Mouse (Mus musculus) heart, adult 2 months (tissue): ENCODE data around the gene Ccdc151. TPM values are rescaled to one million over a fixed set of nuclear protein-coding genes. Genes with fewer than 3 reads are reported as not detected.

Experiments used
- DNase-seq, 2 experiments: peaks; one replicate each; pipeline ENCODE4 v3.0.0; 2021
- H3K27ac ChIP-seq: fragments of 200-600 bp; 2 replicates; pipeline ENCODE4 v1.8.1; 2022
- H3K27me3 ChIP-seq: fragments of 200-500 bp; 2 replicates; pipeline ENCODE4 v1.6.1; 2012; ENCODE audit warnings: mild to moderate bottlenecking, low read length, inconsistent platforms, mixed read lengths; ENCODE audit not compliant: control insufficient read depth, insufficient read depth
- H3K36me3 ChIP-seq: fragments of 200-500 bp; 2 replicates; pipeline ENCODE4 v1.6.1; 2012; ENCODE audit warnings: low read length, inconsistent platforms; ENCODE audit not compliant: control insufficient read depth, insufficient read depth
- H3K4me1 ChIP-seq: fragments of 200-500 bp; 2 replicates; pipeline ENCODE4 v1.6.1; 2011; ENCODE audit warnings: low read length; ENCODE audit not compliant: control insufficient read depth, insufficient read depth
- H3K4me3 ChIP-seq: fragments of 200-600 bp; 2 replicates; pipeline ENCODE4 v1.8.1; 2022
- H3K79me2 ChIP-seq: fragments of 200-500 bp; replicated peaks from 2 replicates; pipeline ENCODE4 v1.6.1; 2012; ENCODE audit warnings: mild to moderate bottlenecking, inconsistent platforms, low read length, moderate library complexity, mixed read lengths; ENCODE audit not compliant: control insufficient read depth, insufficient read depth
- H3K9ac ChIP-seq: fragments of 200-500 bp; 2 replicates; pipeline ENCODE4 v1.6.1; 2012; ENCODE audit warnings: low read depth, mild to moderate bottlenecking, control low read depth, inconsistent platforms, low read length, mixed read lengths
- CTCF ChIP-seq: fragments of 200-600 bp; IDR thresholded peaks from 2 replicates; pipeline ENCODE4 v1.8.1; 2022; ENCODE audit warnings: antibody characterized with exemption, mild to moderate bottlenecking, moderate library complexity
- EP300 ChIP-seq: fragments of 200-500 bp; IDR thresholded peaks from 2 replicates; pipeline ENCODE4 v1.6.1; 2011; ENCODE audit warnings: low read depth, low read length, control low read depth; ENCODE audit not compliant: insufficient read depth
- POLR2A ChIP-seq: fragments of 200-500 bp; IDR thresholded peaks from 2 replicates; pipeline ENCODE4 v1.6.1; 2011; ENCODE audit warnings: mild to moderate bottlenecking, low read depth, low read length, control low read depth; ENCODE audit not compliant: insufficient read depth
- WGBS: fragments of 180-500 bp; shearing (Covaris S2); methylation state at CpG from one replicate; pipeline ENCODE4 v1.1.7; 2018; 5-methylcytosine and 5-hydroxymethylcytosine counted together
- intact Hi-C: fragments of 180-260 bp; cut with DNase I; formaldehyde crosslinking; loops from one replicate; pipeline ENCODE4 v1.15.1; 2025
- polyA plus RNA-seq: library from polyadenylated mRNA; depleted of rRNA; stranded (reverse); fragments of >200 nt; gene quantifications from 2 replicates; pipeline ENCODE4 v1.2.3, GENCODE M21; 2012
- total RNA-seq, 2 experiments: library from RNA; stranded (reverse); gene quantifications; 2 replicates each; pipeline ENCODE4 v1.2.3; 2021

Gene Ccdc151
- total and polyA plus RNA-seq, 3 experiments, result 0.09 to 0.21 TPM; not detected in 1

DNA sequence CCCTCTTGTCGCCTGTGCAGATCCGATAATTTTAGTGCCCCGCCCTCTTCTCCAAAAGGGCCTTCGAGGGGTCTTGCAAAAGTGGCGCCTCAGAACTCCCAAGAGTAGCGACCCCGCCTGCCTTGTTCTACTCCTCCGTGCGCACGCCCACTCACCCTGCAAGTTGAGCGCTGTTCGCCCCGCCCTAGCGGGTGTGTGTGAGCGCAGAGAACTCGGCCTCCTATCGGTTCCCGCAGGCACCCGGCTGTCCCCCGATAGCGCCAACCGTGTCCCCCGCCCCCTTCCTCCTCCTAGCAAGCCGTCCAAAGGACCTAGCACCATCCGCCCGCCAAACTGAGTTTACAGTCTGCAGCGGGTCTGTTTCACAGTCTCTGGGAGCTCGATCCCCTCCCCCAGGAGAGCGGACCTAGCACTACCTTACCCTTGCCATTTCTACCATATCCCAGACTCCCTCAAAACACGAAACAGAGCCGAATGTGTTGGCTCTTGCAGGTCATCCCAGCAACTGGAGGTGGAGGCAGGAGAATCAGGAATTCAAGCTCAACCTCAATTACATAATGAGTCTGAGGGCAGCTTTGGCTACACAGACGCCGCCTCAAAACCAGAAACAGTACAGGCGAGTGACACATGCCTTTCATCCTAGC is 39.9 kb downstream of the Ccdc151 start:
- Histone ChIP-seq H3K27ac (peak overlapping the region; percentile 24; the same call in 1 of the 2 replicates), H3K4me3 (peak overlapping the region; percentile 55), H3K27me3 (no peaks in the 10 kb centered on the region), H3K79me2 (no peaks in the 10 kb centered on the region), H3K9ac (peak overlapping the region; percentile 50), H3K36me3 (no peaks in the 10 kb centered on the region), H3K4me1 (no peaks in the 10 kb centered on the region; the same call in 1 of the 2 replicates)
- TF ChIP-seq EP300 (no peak), POLR2A (no peak), CTCF (peak; percentile 50)
- peak; percentile 71 to 74 for DNase-seq
- intact Hi-C loops, result no loop called here
- 2% methylated on average over 34 of the region's 34 CpGs for WGBS

DNA sequence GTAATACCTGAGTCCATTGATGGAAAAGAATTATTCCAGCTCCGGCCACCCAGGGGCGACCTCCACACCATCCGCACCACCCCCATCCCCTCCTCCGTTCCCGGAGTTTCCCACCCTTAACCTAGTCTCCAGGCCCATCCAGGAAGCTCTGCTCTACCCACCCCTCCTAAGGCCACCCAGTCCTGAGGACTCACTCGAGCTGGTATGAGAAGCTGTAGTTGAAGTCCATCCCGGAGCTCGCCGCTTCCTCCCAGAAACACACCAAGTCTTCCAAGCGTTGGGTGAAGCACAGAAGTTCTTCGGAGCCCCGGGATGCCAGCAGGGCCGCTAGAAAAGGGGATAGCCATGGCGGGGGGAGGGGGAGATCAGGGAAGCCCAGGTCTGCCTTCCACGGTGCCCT is 40.4 kb downstream of the Ccdc151 start:
- no peak for DNase-seq
- under 1% methylated on average over 15 of the region's 15 CpGs for WGBS
- TF ChIP-seq POLR2A (no peak), CTCF (no peak), EP300 (no peak)
- Histone ChIP-seq H3K4me3 (peak overlapping the region; percentile 55), H3K27me3 (no peaks in the 10 kb centered on the region), H3K27ac (no peak overlapping the region), H3K4me1 (no peaks in the 10 kb centered on the region; the same call in 1 of the 2 replicates), H3K9ac (peak overlapping the region; percentile 50), H3K36me3 (no peaks in the 10 kb centered on the region), H3K79me2 (no peaks in the 10 kb centered on the region)
- intact Hi-C loops, result no loop called here

DNA sequence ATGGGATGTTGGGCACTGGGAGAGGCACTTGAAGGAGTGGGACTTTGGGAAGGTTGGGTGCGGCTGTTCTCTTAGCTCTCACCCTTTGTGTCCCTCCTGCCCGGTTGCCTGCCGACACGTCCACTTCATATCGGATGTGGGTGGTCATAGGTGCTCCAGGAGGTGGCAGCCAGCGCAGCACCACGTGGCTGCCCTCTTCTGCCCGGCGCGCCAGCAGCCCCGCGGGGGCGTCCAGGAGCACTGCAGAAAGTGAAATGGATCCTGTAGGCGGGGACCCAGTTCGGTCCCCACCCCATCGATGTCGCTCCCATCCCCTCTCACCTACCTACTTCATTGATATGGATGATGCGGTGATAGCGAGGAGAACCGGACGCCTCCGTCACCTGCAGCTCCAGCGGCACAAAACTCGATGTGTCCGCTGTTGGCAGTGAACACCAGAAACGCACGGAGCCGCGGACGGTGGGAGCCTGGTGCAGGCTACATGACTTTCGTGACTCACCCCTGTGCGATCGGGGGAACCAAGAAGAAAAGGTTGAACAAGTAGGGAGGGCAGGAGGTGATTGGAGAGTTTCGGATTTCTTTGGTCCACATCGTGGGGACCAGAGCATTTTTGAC is 41.0 kb downstream of the Ccdc151 start:
- H3K4me1 ChIP-seq, result no peaks in the 10 kb centered on the region; the same call in 1 of the 2 replicates
- no peak overlapping the region for H3K9ac ChIP-seq
- 14% methylated on average over 35 of the region's 35 CpGs for WGBS
- intact Hi-C loops, result no loop called here
- peak overlapping the region; percentile 55 for H3K4me3 ChIP-seq
- no peaks in the 10 kb centered on the region for H3K36me3 ChIP-seq
- no peaks in the 10 kb centered on the region for H3K79me2 ChIP-seq
- no peak for TF ChIP-seq CTCF
- TF ChIP-seq POLR2A, result no peak
- TF ChIP-seq EP300, result no peak
- DNase-seq, result peak in 1 of 2 experiments; percentile 28
- H3K27ac ChIP-seq, result no peak overlapping the region
- H3K27me3 ChIP-seq, result no peaks in the 10 kb centered on the region

DNA sequence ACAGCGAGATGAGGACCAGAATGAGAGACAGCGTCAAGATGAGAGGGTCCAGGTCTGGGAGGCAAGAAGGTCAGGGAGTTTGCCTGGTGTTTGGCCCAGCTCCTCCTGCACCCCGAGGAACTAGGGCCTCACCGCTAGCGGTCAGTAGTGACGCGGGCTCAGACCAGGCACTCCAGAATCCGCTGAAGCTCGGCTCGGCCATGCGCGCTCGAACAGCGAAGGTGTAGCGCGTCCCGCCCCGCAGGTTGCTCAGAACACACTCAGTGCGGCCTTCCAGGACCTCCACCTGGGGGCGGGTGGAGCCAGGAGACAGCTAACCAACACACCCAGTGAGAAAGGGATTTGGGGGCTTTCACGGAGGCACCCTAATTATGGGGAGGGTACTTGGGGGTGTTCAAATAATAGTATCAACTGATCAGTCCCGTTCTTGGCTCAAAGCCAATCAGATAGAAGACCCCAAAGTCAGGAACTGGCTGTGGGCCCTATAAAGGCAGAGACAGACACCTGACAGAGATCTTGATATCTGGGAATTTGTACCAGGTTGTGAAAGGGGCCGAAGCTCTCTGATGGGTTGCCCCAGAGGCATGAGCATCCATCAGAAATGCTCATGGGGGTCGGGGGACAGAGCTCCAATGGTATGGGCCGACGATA is 41.8 kb downstream of the Ccdc151 start:
- no peak overlapping the region for H3K9ac ChIP-seq
- intact Hi-C loops, result no loop called here
- no peaks in the 10 kb centered on the region for H3K27me3 ChIP-seq
- H3K4me1 ChIP-seq, result no peaks in the 10 kb centered on the region; the same call in 1 of the 2 replicates
- no peaks in the 10 kb centered on the region for H3K79me2 ChIP-seq
- TF ChIP-seq POLR2A (no peak), EP300 (no peak), CTCF (no peak)
- DNase-seq, result no peak
- 49% methylated on average over 26 of the region's 26 CpGs for WGBS
- H3K36me3 ChIP-seq, result no peaks in the 10 kb centered on the region
- no peak overlapping the region; the same call in 1 of the 2 replicates for H3K27ac ChIP-seq
- no peak overlapping the region for H3K4me3 ChIP-seq

DNA sequence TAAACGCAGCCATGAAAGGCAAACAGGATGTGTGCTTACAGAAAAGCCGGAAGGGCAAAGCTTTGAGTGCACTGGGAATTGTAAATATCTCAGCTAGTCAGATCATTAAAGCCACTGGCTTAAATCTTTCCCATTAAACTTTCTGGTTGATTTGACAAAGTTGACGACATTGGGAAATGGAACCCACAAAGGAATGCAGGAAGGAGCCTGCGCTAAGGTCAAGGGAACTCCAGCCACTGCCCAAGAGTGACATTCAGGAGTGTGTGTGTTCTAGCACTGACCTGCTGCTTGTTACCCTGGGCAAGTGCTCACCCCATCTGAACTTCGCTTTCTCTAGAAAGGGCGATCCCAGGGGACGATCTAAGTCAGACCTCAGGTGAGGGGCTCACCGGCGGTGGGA is 42.3 kb downstream of the Ccdc151 start:
- no peak overlapping the region for H3K9ac ChIP-seq
- H3K4me1 ChIP-seq, result no peaks in the 10 kb centered on the region; the same call in 1 of the 2 replicates
- no peaks in the 10 kb centered on the region for H3K79me2 ChIP-seq
- no peaks in the 10 kb centered on the region for H3K36me3 ChIP-seq
- intact Hi-C loops, result no loop called here
- H3K27ac ChIP-seq, result peak overlapping the region; percentile 16
- DNase-seq, result no peak
- H3K4me3 ChIP-seq, result no peak overlapping the region
- WGBS, result 60% methylated on average over 9 of the region's 9 CpGs
- TF ChIP-seq POLR2A (no peak), CTCF (no peak), EP300 (no peak)
- H3K27me3 ChIP-seq, result no peaks in the 10 kb centered on the region
